Mouse (Mus musculus) spleen, postnatal 4 days (tissue): ENCODE data around the gene Dph7.
"Not testable (repeated sequence)": the region's sequence is repeated elsewhere in the genome, so short reads cannot be mapped to it uniquely, and the experiment has no call there.

Experiments
- DNase-seq, 2 experiments: peaks; one replicate each; pipeline ENCODE4 v3.0.0; 2022; ENCODE audit warnings: low spot score in 2 of 2

The Dph7 gene

GRCm38 (mm10) chr2:24970386-24970785 lies 8.2 kb downstream of the Dph7 start:
- DNase-seq: no peak

GRCm38 (mm10) chr2:24974452-24974851 lies 12.3 kb downstream of the Dph7 start:
- DNase-seq: not testable (repeated sequence)

GRCm38 (mm10) chr2:24974906-24975703 lies 12.9 kb downstream of the Dph7 start, which contains the start of gene Mrpl41:
Gene Mrpl41 (minus strand): TSS chr2:24975098.
- peak; percentile 96 to 97 for DNase-seq

- DNase-seq: peak; percentile 83 to 89
Measured at GRCm38 (mm10) chr2:24975704-24976297, 13.6 kb downstream of the Dph7 start, which contains the start of gene Pnpla7. Gene Pnpla7 (plus strand): TSS chr2:24976033.

GRCm38 (mm10) chr2:24976960-24977359 lies 14.8 kb downstream of the Dph7 start:
- peak; percentile 54 to 70 for DNase-seq

GRCm38 (mm10) chr2:24987762-24988161 lies 25.6 kb downstream of the Dph7 start:
- DNase-seq: no peak

- DNase-seq: no peak
Measured at GRCm38 (mm10) chr2:24995332-24995731, 33.1 kb downstream of the Dph7 start.

- DNase-seq: no peak
Measured at GRCm38 (mm10) chr2:24996471-24996870, 34.3 kb downstream of the Dph7 start.

- DNase-seq: no peak
Measured at GRCm38 (mm10) chr2:25000544-25001235, 38.5 kb downstream of the Dph7 start.

- no peak for DNase-seq
Measured at GRCm38 (mm10) chr2:25003946-25004786, 42.0 kb downstream of the Dph7 start.

- DNase-seq: peak in 1 of 2 experiments; percentile 6
Measured at GRCm38 (mm10) chr2:25006767-25007166, 44.6 kb downstream of the Dph7 start.

- peak in 1 of 2 experiments; percentile 19 for DNase-seq
Measured at GRCm38 (mm10) chr2:25008250-25008649, 46.0 kb downstream of the Dph7 start.
